Mouse (Mus musculus): ENCODE measurements around the gene Uqcrq.

The Uqcrq gene

GRCm38 (mm10) chr11:53411738-53412137, 18.9 kb downstream of the Uqcrq start:
- DNase-seq (ENCODE audit: low spot score): no peak

- DNase-seq (ENCODE audit: low spot score): no peak
Measured at GRCm38 (mm10) chr11:53403638-53404037, 27.0 kb downstream of the Uqcrq start.

- no peak for DNase-seq (ENCODE audit: low spot score)
Measured at GRCm38 (mm10) chr11:53393856-53394255, 36.8 kb downstream of the Uqcrq start.

GRCm38 (mm10) chr11:53383758-53384428, 46.7 kb downstream of the Uqcrq start:
- DNase-seq (ENCODE audit: low spot score): no peak

GRCm38 (mm10) chr11:53378918-53379317, 51.7 kb downstream of the Uqcrq start:
- no peak for DNase-seq (ENCODE audit: low spot score)

Data from layer of hippocampus, adult 9-10 months (tissue).